Mouse (Mus musculus) liver, embryonic 18 days (tissue): ENCODE data around the gene Luc7l2. TPM values are rescaled to one million over a fixed set of nuclear protein-coding genes. Genes with fewer than 3 reads are reported as not detected.

ENCODE experiments used
- polyA plus RNA-seq: library from polyadenylated mRNA; depleted of rRNA; stranded (reverse); fragments of >200 nt; gene quantifications from 2 replicates; pipeline ENCODE4 v1.2.3, GENCODE M21; 2012; rRNA removed

The Luc7l2 gene
- 46.8 and 52.8 TPM in 2 replicates for polyA plus RNA-seq

DNA sequence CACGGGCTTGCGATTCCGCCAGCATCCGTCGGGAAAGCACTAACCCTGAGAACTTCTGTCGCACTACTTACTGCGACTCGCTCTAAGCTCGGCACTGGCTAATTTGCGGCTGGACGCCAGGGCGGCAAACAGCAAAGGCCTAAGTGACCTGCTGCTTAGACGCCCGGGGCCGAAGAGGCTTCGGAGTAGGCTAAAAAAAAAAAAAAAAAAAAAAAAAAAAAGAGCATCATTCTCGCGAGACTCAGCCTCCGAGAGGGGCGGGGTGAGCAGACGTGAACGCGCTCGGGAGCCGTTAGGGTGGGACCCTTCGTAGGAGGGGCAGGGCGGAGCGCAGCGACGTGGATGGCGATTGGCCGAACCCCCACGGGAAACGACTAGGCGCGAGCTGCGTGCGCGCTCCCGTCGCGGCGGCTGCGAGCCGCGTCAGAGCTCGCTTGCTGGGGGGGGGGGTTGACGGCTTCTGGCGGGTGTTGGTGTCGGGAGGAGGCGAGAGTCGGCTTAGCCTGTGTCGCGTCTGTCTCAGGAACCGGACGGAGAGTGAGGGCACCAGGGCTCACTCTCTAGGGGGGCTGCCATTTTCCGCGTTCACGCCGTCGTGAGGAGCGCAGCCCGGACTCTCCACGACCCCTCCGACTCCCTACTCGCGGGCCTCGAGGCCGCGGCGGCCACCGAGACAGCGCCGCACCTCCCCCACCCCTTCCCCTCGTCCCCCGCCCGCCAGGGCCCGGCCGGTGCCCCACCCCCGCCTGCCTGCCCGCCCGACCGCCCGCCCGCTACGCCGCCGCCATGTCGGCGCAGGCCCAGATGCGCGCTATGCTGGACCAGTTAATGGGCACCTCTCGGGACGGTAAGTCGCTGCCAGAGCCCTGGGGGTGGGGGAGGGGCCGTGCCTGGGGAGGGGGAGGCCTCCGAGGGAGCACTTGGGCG is at the start of gene Luc7l2:
Gene Luc7l2 (plus strand): TSS at position 273 of the 927 bp plus-strand sequence.

DNA sequence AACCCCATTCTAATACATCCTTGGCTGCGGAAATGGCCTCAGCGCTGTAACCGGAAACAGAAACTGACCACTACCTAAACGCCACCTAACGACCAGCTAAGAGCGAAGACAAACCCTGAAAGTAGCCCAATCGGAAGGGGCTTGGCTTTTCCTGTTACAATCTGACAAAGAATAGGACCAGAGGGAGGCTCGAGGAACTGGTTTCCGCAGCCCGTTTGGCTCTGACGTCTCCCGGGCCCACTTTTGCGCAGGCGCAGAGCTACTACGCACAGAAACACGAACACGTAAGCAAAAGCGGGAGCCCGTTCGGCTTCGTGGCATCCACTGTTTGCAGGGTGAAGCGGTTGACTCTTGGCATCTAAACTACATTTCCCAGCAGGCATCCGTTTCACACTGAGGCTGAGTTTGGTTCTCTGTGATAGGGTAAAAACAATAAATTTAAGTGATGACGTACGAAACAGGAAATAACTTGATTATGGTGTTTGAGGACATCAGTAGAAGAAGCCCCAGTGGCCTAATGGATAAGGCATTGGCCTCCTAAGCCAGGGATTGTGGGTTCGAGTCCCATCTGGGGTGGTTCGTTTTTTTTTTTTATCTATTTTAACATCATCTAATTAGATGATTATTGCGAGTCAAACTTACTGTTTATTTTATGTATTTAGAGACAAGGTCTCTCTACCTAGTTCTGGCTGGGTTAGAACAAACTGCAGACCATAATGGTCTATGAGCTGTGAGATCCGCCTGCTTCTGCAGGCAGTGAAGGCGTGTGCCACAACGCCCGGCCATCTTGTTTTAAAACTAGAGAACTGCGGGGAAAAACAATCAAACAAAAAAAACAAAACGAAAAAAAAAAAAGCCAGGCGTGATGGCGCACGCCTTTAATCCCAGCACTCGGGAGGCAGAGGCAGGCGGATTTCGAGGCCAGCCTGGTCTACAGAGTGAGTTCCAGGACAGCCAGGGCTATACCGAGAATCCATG is 17.4 kb upstream of the Luc7l2 start, which contains the start of gene Fmc1:
Gene Fmc1 (plus strand): TSS at position 75 of the 978 bp plus-strand sequence.

DNA sequence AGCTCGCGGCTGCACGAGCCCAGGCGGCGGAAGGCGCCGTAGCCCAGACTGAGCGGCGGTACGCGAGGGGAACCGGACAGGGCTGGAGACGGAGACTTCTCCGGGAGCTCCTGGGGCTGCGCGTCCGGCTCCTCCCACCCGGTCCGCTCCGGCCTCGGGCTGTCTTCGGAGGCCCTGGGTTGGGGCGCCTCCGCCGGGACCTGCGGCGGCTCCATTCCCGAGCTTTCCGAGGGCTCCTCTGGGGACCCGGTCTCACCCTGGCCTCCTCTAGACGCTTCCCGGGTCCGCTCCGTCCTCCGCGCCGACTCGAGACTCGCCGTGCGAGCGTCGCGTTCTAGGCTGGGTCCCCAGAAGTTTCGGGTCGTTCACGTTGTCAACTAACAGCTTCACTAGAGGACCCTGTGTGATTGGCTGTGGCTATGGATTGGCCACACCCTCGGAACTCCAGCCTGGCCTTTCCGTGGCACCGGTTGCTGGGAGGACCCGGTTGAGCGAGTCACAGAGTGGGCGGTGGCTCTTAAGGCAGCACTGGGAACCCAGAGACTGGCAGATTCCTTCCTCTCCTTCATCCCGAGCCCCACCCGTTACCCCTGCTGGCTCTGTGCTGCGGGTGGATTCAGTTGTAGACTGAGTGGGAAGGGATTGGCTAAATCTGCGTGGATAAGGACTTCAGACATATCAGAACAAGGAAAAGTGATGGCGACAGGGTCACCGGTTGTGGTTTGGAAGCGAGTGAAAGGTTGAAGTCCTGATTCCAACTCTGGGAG is 85.9 kb downstream of the Luc7l2 start, which contains the start of gene Klrg2:
Gene Klrg2 (minus strand): TSS at position 391 of the 767 bp plus-strand sequence.

Other genes with a start within 250 kb of the Luc7l2 start
- gene Zc3hav1, start 196.7 kb upstream of the Luc7l2 start, polyA plus RNA-seq: 18.5 and 20.3 TPM in 2 replicates
- 0.19 and 0.23 TPM in 2 replicates for gene Ttc26, start 169.9 kb upstream of the Luc7l2 start, polyA plus RNA-seq
- 3.8 and 4.5 TPM in 2 replicates for gene Ubn2, start 117.4 kb upstream of the Luc7l2 start, polyA plus RNA-seq
- 74.0 and 77.8 TPM in 2 replicates for gene Fmc1, start 17.8 kb upstream of the Luc7l2 start, polyA plus RNA-seq
- gene Klrg2, start 85.9 kb downstream of the Luc7l2 start, polyA plus RNA-seq: 0.06 TPM in 2 replicates
- gene Clec2l, start 111.7 kb downstream of the Luc7l2 start, polyA plus RNA-seq: 0.09 and 0.17 TPM in 2 replicates